Mouse (Mus musculus): Measurements from ENCODE around the gene Gal3st2b.
"Not testable (repeated sequence)": the region's sequence is repeated elsewhere in the genome, so short reads cannot be mapped to it uniquely, and the experiment has no call there.

DNA sequence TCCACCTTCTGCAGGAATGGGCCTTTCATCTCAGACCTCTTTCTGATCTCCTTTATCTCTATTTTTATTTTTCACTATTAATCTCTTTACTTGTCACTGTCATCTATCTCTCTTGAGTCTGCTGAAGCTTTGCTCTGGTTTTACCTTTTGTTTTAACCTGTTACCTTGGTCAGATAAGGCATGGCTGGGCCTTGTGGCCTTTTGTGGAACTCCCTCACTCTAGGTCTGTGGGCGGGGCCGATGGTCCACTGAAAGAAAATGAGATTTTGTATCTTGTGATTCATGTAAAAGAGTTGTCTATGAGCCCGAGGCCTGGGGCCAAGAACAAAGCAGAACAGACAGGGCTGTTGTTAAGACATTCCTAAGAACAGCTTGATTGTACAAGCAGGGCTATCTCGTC, 52.7 kb downstream of the Gal3st2b start:
- TF ChIP-seq CTCF (IDR thresholded peaks at IDR 0.05); POLR2A (IDR thresholded peaks at IDR 0.05; ENCODE audit: insufficient read depth, low read depth, low read length); EP300 (IDR thresholded peaks at IDR 0.05; ENCODE audit: insufficient read depth, low read depth, low read length): not testable (repeated sequence)
